Mouse (Mus musculus) c-Kit-positive CD71-positive TER-119-positive erythroid progenitor cells, embryonic 14.5 days (primary cell): ENCODE results near the gene Sash1.

Experiments used
- DNase-seq: peaks from one replicate; pipeline ENCODE4 v3.0.0-alpha.2; 2013; ENCODE audit warnings: low spot score

Gene Sash1

DNA sequence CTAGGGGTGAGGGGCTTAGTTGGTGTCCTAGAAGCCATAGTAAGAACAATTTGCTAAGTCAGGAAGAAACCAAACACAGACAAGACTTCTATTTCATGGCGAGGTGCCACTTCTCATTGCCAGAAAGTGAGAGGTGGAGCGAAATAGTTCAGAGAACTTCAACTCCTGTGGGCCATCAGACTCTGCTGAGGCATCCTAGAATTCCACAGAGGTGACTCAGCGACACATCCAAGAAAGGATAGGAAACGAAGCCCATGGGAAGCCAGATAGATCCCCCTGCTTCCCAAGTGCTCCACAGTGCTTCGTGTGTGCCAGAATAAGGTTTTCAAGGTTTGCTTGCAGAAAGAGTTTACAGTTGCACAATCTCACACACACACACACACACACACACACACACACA is 209.1 kb downstream of the Sash1 start:
- DNase-seq = no peak
